Mouse (Mus musculus): ENCODE measurements around the gene 5830473C10Rik.

DNA sequence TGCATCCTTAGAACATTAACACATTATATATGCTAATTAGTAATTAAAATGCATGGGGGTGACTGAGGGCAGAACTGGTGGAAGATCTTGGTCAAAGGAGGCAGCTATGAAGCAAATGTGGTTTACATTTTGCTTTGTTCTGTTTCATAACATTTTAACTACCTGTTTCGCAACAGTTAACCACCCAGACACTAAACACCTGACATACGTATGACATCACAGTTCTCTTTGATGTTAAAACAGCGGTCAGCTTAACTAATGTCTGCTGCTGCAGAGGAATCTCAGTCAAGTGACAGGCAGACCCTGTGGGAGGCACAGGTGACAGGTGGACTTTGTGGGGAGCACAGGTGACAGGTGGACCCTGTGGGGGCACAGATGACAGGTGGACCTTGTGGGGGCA lies 57.0 kb downstream of the 5830473C10Rik start:
- TF ChIP-seq CTCF (IDR thresholded peaks at IDR 0.05; ENCODE audit: control insufficient read depth, insufficient read depth, low read length) (no peak), POLR2A (IDR thresholded peaks at IDR 0.05; ENCODE audit: borderline replicate concordance, control insufficient read depth, low read depth, low read length) (no peak)

Measured in bone marrow, adult 2 months (tissue).